In the genomic region with DNA sequence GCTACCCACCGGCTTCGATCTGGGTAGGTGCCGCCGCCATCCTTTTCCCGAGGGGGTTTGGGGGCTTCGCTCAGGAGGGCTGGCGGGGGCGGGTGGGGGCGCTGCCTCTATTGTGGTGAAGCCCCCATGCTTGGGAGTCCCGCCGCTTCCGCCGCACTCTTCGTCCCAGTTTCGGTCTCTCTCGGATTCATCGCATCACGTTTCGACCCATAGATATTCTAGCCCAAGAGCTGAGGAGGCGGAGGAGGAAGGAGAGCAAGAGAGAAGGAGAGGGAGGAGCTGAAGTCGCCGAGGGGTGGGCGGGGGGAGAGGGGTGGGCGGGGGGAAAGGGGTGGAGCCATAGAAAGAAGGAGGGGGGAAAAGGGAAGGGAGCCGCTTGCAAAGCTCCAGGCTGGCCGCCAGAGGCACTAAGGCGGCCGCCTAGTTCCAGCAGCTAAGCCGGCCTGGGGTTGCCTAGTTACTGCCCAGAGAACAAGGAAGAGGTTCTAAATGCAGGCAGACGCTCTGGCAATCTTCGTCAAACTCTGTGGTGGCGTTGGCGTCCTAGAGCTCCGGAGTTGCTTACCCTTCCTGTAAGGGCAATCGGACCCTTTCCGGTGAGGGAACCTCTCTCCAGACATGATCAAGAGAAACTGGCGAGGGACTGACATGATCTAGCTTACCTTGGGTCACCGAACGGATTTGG, we compare ENCODE assay signal across 7 mouse cellular contexts. TPM values are rescaled to one million over a fixed set of nuclear protein-coding genes. Genes with fewer than 3 reads are reported as not detected.
DNase-seq lines count a peak whose midpoint lies in the region; ATAC-seq and TF ChIP-seq lines count a peak whose summit lies in the region.

TSS of gene Brwd3 (minus strand) at position 283 of the 685 bp plus-strand sequence.

- no peaks in the 10 kb centered on the region for H3K27me3 ChIP-seq in intestine, postnatal 0 days (replicated peaks; ENCODE audit: control insufficient read depth, insufficient read depth, low read length)
- H3K27me3 ChIP-seq in midbrain, embryonic 12.5 days = no peaks in the 10 kb centered on the region
- no peaks in the 10 kb centered on the region for H3K27me3 ChIP-seq in small intestine, adult 2 months (ENCODE audit: control insufficient read depth, insufficient read depth, low read length)

- peak within 1 kb of the TSS; percentile 79 for H3K27ac ChIP-seq in intestine, postnatal 0 days (ENCODE audit: low read depth, low read length)
- peak within 1 kb of the TSS; percentile 82 for H3K27ac ChIP-seq in midbrain, embryonic 12.5 days (replicated peaks)
- H3K27ac ChIP-seq in small intestine, adult 2 months (ENCODE audit: insufficient read depth, low read depth, low read length) = peak within 1 kb of the TSS; percentile 92

- no peaks in the 10 kb centered on the region for H3K36me3 ChIP-seq in intestine, postnatal 0 days (ENCODE audit: control insufficient read depth, insufficient read depth)
- H3K36me3 ChIP-seq in midbrain, embryonic 12.5 days = no peaks in the 10 kb centered on the region
- H3K36me3 ChIP-seq in small intestine, adult 2 months (ENCODE audit: control insufficient read depth, insufficient read depth, low read length) = no peaks in the 10 kb centered on the region

- intact Hi-C loops in left cerebral cortex, postnatal 4 days (cut with DNase I) = no loop called here

- H3K4me1 ChIP-seq in intestine, postnatal 0 days (replicated peaks; ENCODE audit: control insufficient read depth, insufficient read depth, low read length) = no peaks in the 10 kb centered on the region
- H3K4me1 ChIP-seq in midbrain, embryonic 12.5 days = no peaks in the 10 kb centered on the region
- no peaks in the 10 kb centered on the region for H3K4me1 ChIP-seq in small intestine, adult 2 months (ENCODE audit: control insufficient read depth, insufficient read depth, insufficient read length, low read length)

- WGBS in intestine, postnatal 0 days = 11% methylated on average over 36 of the region's 39 CpGs
- WGBS in midbrain, embryonic 12.5 days = 19% methylated on average over 37 of the region's 39 CpGs
- 18% methylated on average over 36 of the region's 39 CpGs for WGBS in small intestine, adult 2 months

- H3K9ac ChIP-seq in intestine, postnatal 0 days (ENCODE audit: low read depth, low read length) = peak within 1 kb of the TSS; percentile 58
- peak within 1 kb of the TSS; percentile 48 for H3K9ac ChIP-seq in midbrain, embryonic 12.5 days (replicated peaks)

- H3K4me3 ChIP-seq in intestine, postnatal 0 days (ENCODE audit: low read depth, low read length) = peak within 1 kb of the TSS; percentile 63
- H3K4me3 ChIP-seq in midbrain, embryonic 12.5 days = peak within 1 kb of the TSS; percentile 60
- peak within 1 kb of the TSS; percentile 100 for H3K4me3 ChIP-seq in small intestine, adult 2 months (ENCODE audit: low read depth, low read length)

- no peaks in the 10 kb centered on the region for H3K9me3 ChIP-seq in intestine, postnatal 0 days (ENCODE audit: control insufficient read depth)
- no peaks in the 10 kb centered on the region for H3K9me3 ChIP-seq in midbrain, embryonic 12.5 days

- H3K4me2 ChIP-seq in intestine, postnatal 0 days (replicated peaks; ENCODE audit: low read depth) = peak within 1 kb of the TSS; percentile 64
- peak within 1 kb of the TSS; percentile 50 for H3K4me2 ChIP-seq in midbrain, embryonic 12.5 days (replicated peaks)

- DNase-seq in adrenal gland, adult 8-10 months = peak; percentile 88
- DNase-seq in embryo, embryonic 9.5 days (ENCODE audit: extremely low spot score) = peak; percentile 77
- DNase-seq in gastrocnemius, postnatal 4 days (ENCODE audit: low spot score in 2 of 2) = peak; percentile 48 to 75
- DNase-seq in left cerebral cortex, postnatal 4 days = peak; percentile 85

- peak; percentile 54; the same call in 1 of the 2 replicates for TF ChIP-seq POLR2A in small intestine, adult 2 months (IDR thresholded peaks at IDR 0.05; ENCODE audit: low read depth, low read length)

- peak; percentile 96 for ATAC-seq in intestine, postnatal 0 days
- ATAC-seq in midbrain, embryonic 12.5 days (ENCODE audit: low FRiP score, low read depth) = peak; percentile 94

- TF ChIP-seq CTCF in intestine, postnatal 0 days (IDR thresholded peaks at IDR 0.05; ENCODE audit: low read depth) = peak; percentile 61
- peak; percentile 47; the same call in 1 of the 2 replicates for TF ChIP-seq CTCF in small intestine, adult 2 months (IDR thresholded peaks at IDR 0.05; ENCODE audit: extremely low read depth, insufficient read length, insufficient replicate concordance, low read depth, low read length)

RNA-seq across cellular contexts. Expression of gene Brwd3, which starts in this region (rescaled TPM):
- total RNA-seq in adrenal gland, adult 8-10 months (2022) = 1 to 10 TPM; 6.6 to 9.5 (median 8.2) TPM
- total RNA-seq in gastrocnemius, postnatal 4 days (2021) = 1 to 10 TPM; 8.2 to 8.3 TPM
- 1.6 and 1.7 TPM in 2 replicates for polyA plus RNA-seq in intestine, postnatal 0 days (2015; fragmentation: Nextera tagmentation; extraction: Ambion mirVana)
- 10 to 100 TPM; 19.1 to 19.8 TPM for total RNA-seq in left cerebral cortex, postnatal 4 days (2021)
- 4.0 and 4.8 TPM in 2 replicates for polyA plus RNA-seq in midbrain, embryonic 12.5 days (2016; fragmentation: Nextera tagmentation; extraction: Ambion mirVana)
- 0.15 and 0.37 TPM in 2 replicates for polyA plus RNA-seq in small intestine, adult 2 months (2012; rRNA removed)

Comparison
In these comparisons a context has a peak if more than half of its experiments do, and no peak if none do; other contexts are left out.
1. Peak in every context shown above with its lines: DNase-seq, ATAC-seq, H3K4me3 ChIP-seq and H3K27ac ChIP-seq.